Mouse (Mus musculus): ENCODE data around the gene Grm7. TPM values are rescaled to one million over a fixed set of nuclear protein-coding genes. Genes with fewer than 3 reads are reported as not detected.

Grm7 gene
- total RNA-seq, 2 experiments from 2014 or later: 79.5 to 85.8 TPM

- no peak for DNase-seq (ENCODE audit: low spot score in 2 of 2)
- intact Hi-C loops (cut with DNase I): no loop called here
Observed at GRCm38 (mm10) chr6:111276657-111277056, 631.3 kb downstream of the Grm7 start.

DNA sequence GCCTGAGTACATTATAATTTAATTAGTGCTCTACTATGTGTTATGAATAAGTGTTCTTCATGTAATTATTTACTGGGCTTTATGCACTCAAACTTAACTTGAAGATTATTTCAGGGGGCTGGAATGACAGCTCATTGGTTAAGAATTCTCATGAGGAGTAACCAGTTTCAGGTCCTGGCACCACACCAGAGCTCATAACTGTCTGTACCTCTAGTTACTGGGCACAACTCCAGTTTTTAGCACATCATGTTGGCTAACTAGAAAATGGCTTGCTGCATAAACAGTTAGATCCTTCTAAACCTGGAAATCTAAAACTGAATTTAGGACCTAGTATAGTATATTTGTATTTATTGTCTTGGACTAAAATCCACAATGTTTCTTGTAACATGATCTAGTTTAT is 633.1 kb downstream of the Grm7 start:
- intact Hi-C loops (cut with DNase I): no loop called here
- DNase-seq (ENCODE audit: low spot score in 2 of 2): no peak

DNA sequence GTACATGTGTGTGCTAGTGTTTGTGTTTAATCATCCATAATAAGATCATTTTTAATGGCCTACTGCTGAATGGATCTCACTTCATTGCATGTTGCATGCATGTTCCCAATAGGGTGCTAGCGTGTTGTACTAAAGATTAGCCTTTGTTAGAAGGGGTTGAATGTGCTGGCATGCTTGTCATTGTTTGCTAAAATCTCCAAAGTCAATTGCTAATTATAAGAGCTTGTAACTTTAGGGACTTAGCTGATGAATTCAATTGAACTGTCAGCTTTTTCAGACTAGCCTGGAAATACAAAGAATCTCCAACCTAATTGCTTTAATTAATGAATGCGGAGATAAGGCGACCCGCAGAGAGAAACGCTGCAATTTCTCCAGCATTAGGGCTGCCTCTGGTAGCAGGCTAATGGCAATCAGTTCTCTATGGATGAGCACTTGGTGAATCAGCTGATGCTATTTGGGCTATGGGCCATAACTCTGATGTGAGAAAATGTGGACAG is 648.2 kb downstream of the Grm7 start:
- no peak for DNase-seq (ENCODE audit: low spot score in 2 of 2)
- intact Hi-C loops (cut with DNase I): no loop called here

DNA sequence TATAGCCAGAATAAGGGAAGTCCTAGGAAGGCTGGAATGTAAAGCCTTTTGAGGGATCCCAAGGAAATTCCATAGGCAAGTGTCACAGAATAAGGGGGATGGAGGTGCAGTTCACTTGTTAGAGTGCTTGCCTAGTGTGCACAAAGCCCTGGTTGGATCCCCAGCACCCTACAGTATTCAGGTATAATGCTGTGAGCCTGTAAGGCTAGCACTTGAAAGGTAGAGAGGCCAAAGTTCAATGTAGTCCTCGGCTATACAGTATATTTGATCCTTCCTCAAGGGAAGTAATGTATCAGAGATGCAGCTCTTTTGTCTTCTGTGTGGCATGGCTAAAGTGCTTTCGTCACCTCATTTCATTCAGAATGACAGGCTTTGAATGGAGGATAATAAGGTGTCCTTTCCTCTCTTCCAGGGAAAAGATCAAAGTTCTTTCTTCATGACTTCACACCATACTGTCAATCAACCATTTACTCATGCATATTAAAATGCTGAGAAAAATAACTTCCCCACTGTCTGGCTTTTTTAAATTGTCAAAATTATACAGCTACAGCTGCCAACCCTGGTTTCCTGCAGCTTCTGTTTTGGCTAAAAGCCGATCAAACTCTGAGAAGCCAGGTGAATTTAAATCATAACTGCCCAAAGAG is 658.7 kb downstream of the Grm7 start:
- DNase-seq (ENCODE audit: low spot score in 2 of 2): no peak
- intact Hi-C loops (cut with DNase I): no loop called here

- DNase-seq (ENCODE audit: low spot score in 2 of 2): no peak
- intact Hi-C loops (cut with DNase I): no loop called here
Observed at GRCm38 (mm10) chr6:111361681-111362080, 716.3 kb downstream of the Grm7 start.

- intact Hi-C loops (cut with DNase I): no loop called here
- DNase-seq (ENCODE audit: low spot score in 2 of 2): no peak
Observed at GRCm38 (mm10) chr6:111368111-111368510, 722.7 kb downstream of the Grm7 start.

- DNase-seq (ENCODE audit: low spot score in 2 of 2): no peak
Observed at GRCm38 (mm10) chr6:111368551-111368950, 723.2 kb downstream of the Grm7 start.

DNA sequence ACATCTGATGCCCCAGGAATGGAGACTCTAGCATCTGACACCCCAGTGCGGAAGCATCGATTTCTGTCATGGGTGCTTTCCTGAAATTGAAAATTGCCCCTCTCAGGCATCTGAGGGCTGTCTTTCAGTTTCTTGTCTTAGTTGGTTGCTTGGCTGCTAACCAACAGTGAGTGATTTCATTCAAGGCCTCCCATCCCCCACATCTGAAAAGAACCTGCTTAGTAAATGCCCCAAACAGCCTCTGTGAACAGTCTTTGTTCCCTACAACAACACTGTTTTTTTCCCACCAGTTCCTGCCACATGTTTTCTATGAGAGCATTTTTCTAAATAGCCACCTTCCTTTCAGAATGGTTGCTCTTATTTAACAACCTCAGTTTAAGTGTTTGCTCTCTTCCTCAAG is 723.6 kb downstream of the Grm7 start:
- intact Hi-C loops (cut with DNase I): no loop called here
- no peak for DNase-seq (ENCODE audit: low spot score in 2 of 2)

More at GRCm38 (mm10) chr6:111368551-111368950, 723.2 kb downstream of the Grm7 start:
- intact Hi-C loops (cut with DNase I): no loop called here

DNA sequence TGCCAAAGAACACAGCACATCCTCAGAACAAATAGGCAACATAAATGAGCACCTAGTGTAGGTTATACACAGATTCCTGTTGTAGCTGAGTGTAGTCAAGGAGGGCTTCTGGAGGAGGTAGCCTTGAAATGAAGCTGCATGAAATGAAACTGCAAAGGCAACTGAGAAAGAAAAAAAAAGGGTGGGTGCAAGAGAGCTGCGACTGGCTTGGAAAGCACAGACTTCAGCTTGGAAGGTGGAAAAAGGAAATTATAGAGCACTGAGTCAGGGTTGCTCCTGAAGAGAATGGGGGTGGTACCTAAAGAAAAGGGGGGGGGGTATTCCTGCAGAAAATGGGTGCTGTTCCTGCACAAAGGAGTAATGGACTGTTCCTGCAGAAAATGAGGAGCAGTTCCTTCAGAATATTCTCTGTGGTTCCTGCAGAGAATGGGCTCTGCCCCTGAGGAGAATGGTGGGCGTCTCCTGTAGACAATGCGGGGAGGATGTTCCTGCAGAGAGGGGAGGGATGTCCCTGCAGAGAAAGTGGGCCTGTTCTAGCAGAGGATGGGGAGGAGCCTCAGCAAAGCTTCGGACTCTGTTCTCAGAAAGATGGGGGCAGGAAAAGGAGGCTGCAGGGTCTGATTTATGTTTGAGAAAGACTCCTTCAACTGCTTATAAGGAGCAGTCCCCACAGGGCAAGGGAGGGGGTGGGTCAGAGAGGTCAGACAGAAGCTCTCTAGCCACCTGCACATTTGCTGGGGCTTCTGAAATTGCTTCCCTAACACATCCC is 726.4 kb downstream of the Grm7 start:
- DNase-seq (ENCODE audit: low spot score in 2 of 2): peak in 1 of 2 experiments; percentile 76
- intact Hi-C loops (cut with DNase I): loop anchor here (5.0 kb wide), 1 partner anchor 121 kb away; no protein-coding TSS in a partner anchor

GRCm38 (mm10) chr6:111372626-111373380 is 727.4 kb downstream of the Grm7 start:
- intact Hi-C loops (cut with DNase I): loop anchor here (5.0 kb wide), 1 partner anchor 119 kb away; no protein-coding TSS in a partner anchor
- DNase-seq (ENCODE audit: low spot score in 2 of 2): peak; percentile 30 to 66

DNA sequence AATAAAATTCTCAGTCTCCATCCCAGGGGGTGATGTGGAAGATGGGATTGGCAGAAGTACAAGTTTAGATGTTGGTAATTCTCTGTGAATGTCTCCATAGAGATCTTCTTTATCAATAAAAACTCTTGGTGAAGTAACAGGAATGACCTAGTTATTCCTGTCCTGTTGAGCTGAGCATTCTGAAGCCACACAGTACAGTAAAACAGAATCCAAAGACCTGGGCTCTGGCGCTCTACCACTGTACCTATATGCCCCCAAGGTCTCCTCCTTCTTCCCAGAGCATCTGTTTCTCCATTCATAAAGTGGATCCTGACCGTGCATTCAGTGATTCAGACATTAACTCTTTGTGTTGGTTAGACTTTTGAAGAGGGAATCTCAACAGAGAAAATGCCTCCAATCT is 735.3 kb downstream of the Grm7 start:
- DNase-seq (ENCODE audit: low spot score in 2 of 2): no peak
- intact Hi-C loops (cut with DNase I): no loop called here

- peak; percentile 27 to 87 for DNase-seq (ENCODE audit: low spot score in 2 of 2)
- intact Hi-C loops (cut with DNase I): no loop called here
Observed at GRCm38 (mm10) chr6:111408750-111409149, 763.4 kb downstream of the Grm7 start.

GRCm38 (mm10) chr6:111424737-111425136 is 779.4 kb downstream of the Grm7 start:
- intact Hi-C loops (cut with DNase I): no loop called here
- DNase-seq (ENCODE audit: low spot score in 2 of 2): no peak

DNA sequence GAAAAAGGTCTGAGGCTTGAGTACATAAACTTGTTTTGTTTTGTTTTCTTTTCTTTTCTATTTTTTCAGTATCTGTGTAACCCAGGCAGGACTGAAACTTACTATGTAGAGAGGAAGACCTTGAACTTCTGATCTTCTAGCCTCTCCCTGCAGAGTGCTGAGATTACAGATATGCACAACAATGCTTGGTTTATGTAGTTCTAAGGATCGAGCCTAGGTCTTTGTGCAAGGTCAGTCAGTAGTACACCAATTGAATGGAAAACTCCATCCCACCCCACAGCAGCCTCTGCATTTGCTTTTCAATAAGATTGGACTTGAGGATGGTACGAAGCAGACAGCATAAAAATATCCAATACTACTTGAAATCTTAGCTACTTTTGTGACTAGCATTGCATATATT is 800.8 kb downstream of the Grm7 start:
- no peak for DNase-seq (ENCODE audit: low spot score in 2 of 2)
- intact Hi-C loops (cut with DNase I): loop anchor here (5.0 kb wide), 1 partner anchor 216 kb away; no protein-coding TSS in a partner anchor

- intact Hi-C loops (cut with DNase I): loop anchor here (5.0 kb wide), 1 partner anchor 214 kb away; no protein-coding TSS in a partner anchor
- no peak for DNase-seq (ENCODE audit: low spot score in 2 of 2)
Observed at GRCm38 (mm10) chr6:111447851-111448250, 802.5 kb downstream of the Grm7 start.

GRCm38 (mm10) chr6:111449054-111449783 is 803.8 kb downstream of the Grm7 start:
- DNase-seq (ENCODE audit: low spot score in 2 of 2): peak in 1 of 2 experiments; percentile 30
- intact Hi-C loops (cut with DNase I): loop anchor here (5.0 kb wide), 1 partner anchor 213 kb away; no protein-coding TSS in a partner anchor

GRCm38 (mm10) chr6:111481866-111482265 is 836.5 kb downstream of the Grm7 start:
- intact Hi-C loops (cut with DNase I): no loop called here
- DNase-seq (ENCODE audit: low spot score in 2 of 2): no peak

DNA sequence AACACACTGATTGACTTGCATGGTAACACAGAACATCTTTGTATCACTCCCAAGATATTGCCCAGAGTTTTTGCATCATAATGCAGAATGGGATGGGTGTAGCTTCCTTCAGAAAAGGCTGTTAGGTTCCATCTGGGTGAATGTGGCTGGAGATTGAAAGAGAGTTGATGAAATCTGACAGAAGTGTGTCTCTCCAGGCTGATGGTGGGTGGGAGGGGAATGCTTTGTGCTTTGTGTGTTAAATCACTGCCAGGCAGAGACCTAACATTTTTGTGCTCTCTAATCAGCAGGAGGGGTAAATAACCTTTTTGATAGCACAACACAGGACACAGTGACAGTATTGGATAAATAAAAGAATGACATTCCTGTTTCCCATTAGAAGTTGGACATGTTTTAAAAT is 840.7 kb downstream of the Grm7 start:
- intact Hi-C loops (cut with DNase I): no loop called here
- DNase-seq (ENCODE audit: low spot score in 2 of 2): no peak

DNA sequence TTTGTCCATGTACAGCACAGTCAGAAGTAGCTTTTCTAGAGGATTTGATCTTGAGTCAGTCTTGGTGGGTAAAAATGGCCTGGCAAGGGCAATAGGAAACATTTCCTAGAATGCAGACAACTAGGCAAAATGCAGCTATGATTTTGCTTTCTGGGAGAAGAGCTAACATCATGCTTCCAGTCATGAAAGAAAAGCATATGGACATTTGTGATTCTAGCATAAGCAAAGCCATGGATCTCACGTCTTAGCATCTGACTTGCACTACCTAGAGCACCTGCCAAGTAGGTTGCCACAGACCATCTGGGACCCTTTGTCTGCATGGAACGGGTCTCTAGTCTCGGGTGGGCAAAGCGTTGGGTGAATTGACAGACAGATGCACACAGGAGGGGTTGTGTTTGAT is 842.2 kb downstream of the Grm7 start:
- intact Hi-C loops (cut with DNase I): no loop called here
- DNase-seq (ENCODE audit: low spot score in 2 of 2): no peak

Data from left cerebral cortex, postnatal 25 days (tissue).